In genomic region chr6:91298828-91299227, GRCm38 (mm10) we compare ENCODE assay signal across 23 mouse cellular contexts.
A peak's percentile ranks its signal among the peaks of the same experiment; 100 is the strongest.
DNase-seq lines count a peak whose midpoint lies in the region; ATAC-seq and TF ChIP-seq lines count a peak whose summit lies in the region.
"Had no signal": no experiment of that assay in that cellular context is flagged by ENCODE, and none has a peak within 500 bp of the region (broad histone marks: within the 10 kb centered on the region; RNA-seq: fewer than 3 reads in every experiment).

No protein-coding gene starts in this region.

- H3K9ac ChIP-seq in hindbrain, embryonic 13.5 days, result no peak overlapping the region
- H3K9ac ChIP-seq in hindbrain, postnatal 0 days (replicated peaks; ENCODE audit: low read length), result no peak overlapping the region
- H3K9ac ChIP-seq in neural tube, embryonic 14.5 days (replicated peaks; ENCODE audit: low read depth, low read length), result no peak overlapping the region
- H3K9ac ChIP-seq: embryonic facial prominence, embryonic 12.5 days; heart, embryonic 15.5 days; liver, embryonic 13.5 days had no signal

- peak; percentile 1 for DNase-seq in cerebellum, adult 11-12 months
- no peak for DNase-seq in cerebellum, adult 18-20 months
- no peak for DNase-seq in hindbrain, postnatal 0 days (ENCODE audit: low spot score)
- DNase-seq in embryonic facial prominence, embryonic 10.5 days (ENCODE audit: low spot score), result no peak
- no peak for DNase-seq in gastrocnemius, adult 2 months
- DNase-seq: adrenal gland, postnatal 10 days; cerebellum, adult 8-10 months; cerebellum, postnatal 36 days; gastrocnemius, postnatal 14 days; heart, postnatal 36 days; kidney, adult 18-20 months; liver, embryonic 13.5 days; lung, adult 2 months; lung, postnatal 14 days; thymus, postnatal 14 days had no signal

- H3K27me3 ChIP-seq in hindbrain, embryonic 13.5 days, result 0 out of 2 replicates have a peak, but pooled peaks cover 3% of the 10 kb centered on the region
- no peaks in the 10 kb centered on the region for H3K27me3 ChIP-seq in hindbrain, postnatal 0 days (ENCODE audit: insufficient read depth, low read length)
- H3K27me3 ChIP-seq in embryonic facial prominence, embryonic 10.5 days (replicated peaks; ENCODE audit: low read depth, poor library complexity, severe bottlenecking), result peaks cover 31% of the 10 kb centered on the region
- H3K27me3 ChIP-seq in neural tube, embryonic 14.5 days (ENCODE audit: control insufficient read depth, insufficient read depth, low read length), result no peaks in the 10 kb centered on the region

- no peak overlapping the region for H3K4me3 ChIP-seq in hindbrain, embryonic 13.5 days
- H3K4me3 ChIP-seq in hindbrain, postnatal 0 days (ENCODE audit: low read length), result no peak overlapping the region
- no peak overlapping the region for H3K4me3 ChIP-seq in embryonic facial prominence, embryonic 10.5 days
- no peak overlapping the region for H3K4me3 ChIP-seq in neural tube, embryonic 14.5 days (ENCODE audit: low read depth, low read length)
- no peak overlapping the region for H3K4me3 ChIP-seq in gastrocnemius, adult 2 months
- H3K4me3 ChIP-seq: embryonic facial prominence, embryonic 12.5 days; heart, embryonic 15.5 days; left cerebral cortex, adult 2 months; liver, embryonic 13.5 days had no signal

- intact Hi-C loops in gastrocnemius, adult 2 months (cut with DNase I), result no loop called here

- H3K4me1 ChIP-seq in hindbrain, embryonic 13.5 days (replicated peaks), result peaks cover 38% of the 10 kb centered on the region
- H3K4me1 ChIP-seq in hindbrain, postnatal 0 days (ENCODE audit: insufficient read depth, low read length), result peaks cover 15% of the 10 kb centered on the region
- peaks cover 26% of the 10 kb centered on the region for H3K4me1 ChIP-seq in embryonic facial prominence, embryonic 10.5 days
- H3K4me1 ChIP-seq in neural tube, embryonic 14.5 days (ENCODE audit: control insufficient read depth, insufficient read depth, low read length), result peaks cover 22% of the 10 kb centered on the region
- H3K4me1 ChIP-seq: liver, embryonic 13.5 days had no signal

- no peak for TF ChIP-seq CTCF in hindbrain, postnatal 0 days (IDR thresholded peaks at IDR 0.05; ENCODE audit: low read depth)
- TF ChIP-seq CTCF in gastrocnemius, adult 2 months (IDR thresholded peaks at IDR 0.05), result no peak

- H3K9me3 ChIP-seq in hindbrain, embryonic 13.5 days, result no peaks in the 10 kb centered on the region
- H3K9me3 ChIP-seq in hindbrain, postnatal 0 days (ENCODE audit: low read length), result no peaks in the 10 kb centered on the region
- H3K9me3 ChIP-seq in embryonic facial prominence, embryonic 10.5 days, result no peaks in the 10 kb centered on the region
- no peaks in the 10 kb centered on the region for H3K9me3 ChIP-seq in neural tube, embryonic 14.5 days (ENCODE audit: control insufficient read depth, low read length)
- H3K9me3 ChIP-seq: embryonic facial prominence, embryonic 12.5 days; heart, embryonic 15.5 days; liver, embryonic 13.5 days had no signal

- WGBS in hindbrain, embryonic 13.5 days, result 29% methylated on average over 6 of the region's 6 CpGs
- WGBS in hindbrain, postnatal 0 days, result 41% methylated on average over 6 of the region's 6 CpGs
- 74% methylated on average over 6 of the region's 6 CpGs for WGBS in embryonic facial prominence, embryonic 10.5 days
- 3% methylated on average over 6 of the region's 6 CpGs for WGBS in neural tube, embryonic 14.5 days

- H3K4me2 ChIP-seq in hindbrain, embryonic 13.5 days, result no peak overlapping the region
- H3K4me2 ChIP-seq in hindbrain, postnatal 0 days (ENCODE audit: low read depth, low read length), result no peak overlapping the region
- H3K4me2 ChIP-seq in neural tube, embryonic 14.5 days (ENCODE audit: low read depth, low read length), result no peak overlapping the region
- H3K4me2 ChIP-seq: embryonic facial prominence, embryonic 12.5 days; heart, embryonic 15.5 days; liver, embryonic 13.5 days had no signal

- 0 out of 2 replicates have a peak overlapping the region, but pooled peaks have one; percentile 14 for H3K27ac ChIP-seq in hindbrain, embryonic 13.5 days
- no peak overlapping the region for H3K27ac ChIP-seq in hindbrain, postnatal 0 days
- H3K27ac ChIP-seq in embryonic facial prominence, embryonic 10.5 days (replicated peaks), result peak overlapping the region; percentile 19; the same call in 1 of the 2 replicates
- no peak overlapping the region for H3K27ac ChIP-seq in neural tube, embryonic 14.5 days (ENCODE audit: low read depth, low read length)
- H3K27ac ChIP-seq in gastrocnemius, adult 2 months, result no peak overlapping the region
- H3K27ac ChIP-seq: embryonic facial prominence, embryonic 12.5 days; heart, embryonic 15.5 days; left cerebral cortex, adult 2 months; liver, embryonic 13.5 days had no signal

- ATAC-seq in hindbrain, embryonic 13.5 days (ENCODE audit: low FRiP score), result no peak
- ATAC-seq in hindbrain, postnatal 0 days, result no peak
- peak; percentile 40; the same call in 1 of the 2 replicates for ATAC-seq in neural tube, embryonic 14.5 days (ENCODE audit: low read depth)
- ATAC-seq: activated CD4-positive, CD25-positive, alpha-beta regulatory T cell, adult 4 months; forebrain, embryonic 14.5 days; inflammation-experienced regulatory T-cells, adult 6 months had no signal

- H3K36me3 ChIP-seq in hindbrain, embryonic 13.5 days, result no peaks in the 10 kb centered on the region
- no peaks in the 10 kb centered on the region for H3K36me3 ChIP-seq in hindbrain, postnatal 0 days (ENCODE audit: insufficient read depth, low read length)
- H3K36me3 ChIP-seq in embryonic facial prominence, embryonic 10.5 days (replicated peaks), result no peaks in the 10 kb centered on the region
- H3K36me3 ChIP-seq in neural tube, embryonic 14.5 days (ENCODE audit: control insufficient read depth, insufficient read depth, low read length), result no peaks in the 10 kb centered on the region
- H3K36me3 ChIP-seq: embryonic facial prominence, embryonic 12.5 days; heart, embryonic 15.5 days; liver, embryonic 13.5 days had no signal

Comparison
In these comparisons a context has a peak if more than half of its experiments do, and no peak if none do; other contexts are left out.
1. H3K27ac ChIP-seq: peak in hindbrain, embryonic 13.5 days (single experiment) and embryonic facial prominence, embryonic 10.5 days (single experiment); none in hindbrain, postnatal 0 days (single experiment), neural tube, embryonic 14.5 days (single experiment) and gastrocnemius, adult 2 months (single experiment).